Mouse (Mus musculus) ES-Bruce4 (cell line): ENCODE measurements around the gene Mreg.

Experiments
- CTCF ChIP-seq: IDR thresholded peaks from one replicate; pipeline ENCODE4 v1.8.1; 2011; ENCODE audit warnings: low read depth, low read length
- EP300 ChIP-seq: IDR thresholded peaks from 2 replicates; pipeline ENCODE4 v1.6.1; 2011; ENCODE audit warnings: low read depth, low read length; ENCODE audit not compliant: insufficient read depth
- POLR2A ChIP-seq: IDR thresholded peaks from one replicate; pipeline ENCODE4 v1.8.1; 2011; ENCODE audit warnings: low read length; ENCODE audit not compliant: insufficient read depth

DNA sequence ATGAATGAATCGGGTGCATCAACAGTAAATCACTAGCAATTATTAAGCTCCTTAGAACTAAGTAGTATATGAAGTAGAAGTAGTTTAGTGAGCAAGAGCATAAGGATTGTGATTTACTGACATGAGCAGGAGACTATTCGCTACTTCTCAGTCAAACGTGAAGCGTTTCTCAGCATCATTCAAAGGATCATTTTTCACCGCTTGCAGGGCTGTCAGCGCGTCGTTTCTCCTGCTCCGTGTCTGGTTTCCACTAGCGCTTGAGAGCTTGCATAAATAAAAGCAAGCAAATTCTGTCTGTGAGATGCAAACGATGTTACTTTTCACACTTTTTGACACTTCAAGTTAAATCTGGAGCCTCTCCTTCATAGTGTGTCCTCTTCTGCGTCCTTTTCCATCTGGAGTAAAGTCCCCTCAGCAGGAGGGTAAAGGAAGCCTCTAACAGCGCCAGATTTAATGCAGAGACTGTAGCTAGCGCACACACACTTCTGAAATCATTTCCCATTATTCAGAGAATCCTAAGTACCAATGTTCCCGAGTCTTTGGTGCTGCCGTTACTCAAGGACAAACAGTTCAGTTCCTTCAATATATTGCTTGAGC is 23.9 kb downstream of the Mreg start:
- TF ChIP-seq CTCF (no peak), EP300 (no peak), POLR2A (no peak)
